Mouse (Mus musculus) heart, postnatal 14 days (tissue): ENCODE measurements at regions not wholly inside any gene's neighbourhood (a gene's known extent, or its start where the extent isn't known, plus 50 kb on each side); places are given as distances from the start of the nearest gene placed in this dataset.
A peak's percentile ranks its signal among the peaks of the same experiment; 100 is the strongest.

ENCODE experiments used
- DNase-seq, 2 experiments: peaks; one replicate each; pipeline ENCODE4 v3.0.0; 2021 to 2022
- intact Hi-C: fragments of 180-260 bp; cut with DNase I; formaldehyde crosslinking; loops from one replicate; pipeline ENCODE4 v1.15.1; 2025

GRCm38 (mm10) chr1:81904056-81904455 is 328.9 kb upstream of the Gm9747 start:
- no peak for DNase-seq
- intact Hi-C loops: no loop called here

GRCm38 (mm10) chr1:81912607-81913006 is 320.3 kb upstream of the Gm9747 start:
- intact Hi-C loops: no loop called here
- no peak for DNase-seq

- intact Hi-C loops: no loop called here
- DNase-seq: no peak
Observed at GRCm38 (mm10) chr1:81913561-81913964, 319.3 kb upstream of the Gm9747 start.

GRCm38 (mm10) chr1:81916840-81917239 is 316.1 kb upstream of the Gm9747 start:
- no peak for DNase-seq
- intact Hi-C loops: no loop called here

- intact Hi-C loops: no loop called here
- peak in 1 of 2 experiments; percentile 13 for DNase-seq
Observed at GRCm38 (mm10) chr1:81927721-81928120, 305.2 kb upstream of the Gm9747 start.

GRCm38 (mm10) chr1:81933064-81933463 is 299.8 kb upstream of the Gm9747 start:
- intact Hi-C loops: no loop called here
- no peak for DNase-seq

GRCm38 (mm10) chr1:81945236-81945635 is 287.7 kb upstream of the Gm9747 start:
- intact Hi-C loops: no loop called here
- no peak for DNase-seq

- intact Hi-C loops: no loop called here
- DNase-seq: no peak
Observed at GRCm38 (mm10) chr1:81950140-81950550, 282.8 kb upstream of the Gm9747 start.

GRCm38 (mm10) chr1:81950853-81951252 is 282.1 kb upstream of the Gm9747 start:
- DNase-seq: no peak
- intact Hi-C loops: no loop called here

GRCm38 (mm10) chr1:81951493-81952011 is 281.4 kb upstream of the Gm9747 start:
- intact Hi-C loops: no loop called here

GRCm38 (mm10) chr1:81952095-81952494 is 280.8 kb upstream of the Gm9747 start:
- DNase-seq: no peak
- intact Hi-C loops: no loop called here

More at GRCm38 (mm10) chr1:81951493-81952011, 281.4 kb upstream of the Gm9747 start:
- DNase-seq: no peak

GRCm38 (mm10) chr1:81954507-81954906 is 278.4 kb upstream of the Gm9747 start:
- intact Hi-C loops: no loop called here
- DNase-seq: no peak

- DNase-seq: no peak
- intact Hi-C loops: no loop called here
Observed at GRCm38 (mm10) chr1:81967062-81967461, 265.9 kb upstream of the Gm9747 start.

- no peak for DNase-seq
- intact Hi-C loops: no loop called here
Observed at GRCm38 (mm10) chr1:81967746-81968295, 265.1 kb upstream of the Gm9747 start.

GRCm38 (mm10) chr1:81972575-81972974 is 260.3 kb upstream of the Gm9747 start:
- intact Hi-C loops: no loop called here

GRCm38 (mm10) chr1:81973481-81973880 is 259.4 kb upstream of the Gm9747 start:
- intact Hi-C loops: no loop called here
- no peak for DNase-seq

More at GRCm38 (mm10) chr1:81972575-81972974, 260.3 kb upstream of the Gm9747 start:
- DNase-seq: no peak

- intact Hi-C loops: no loop called here
- DNase-seq: no peak
Observed at GRCm38 (mm10) chr1:82007943-82008342, 225.0 kb upstream of the Gm9747 start.

- intact Hi-C loops: no loop called here
- no peak for DNase-seq
Observed at GRCm38 (mm10) chr1:82008805-82009204, 224.1 kb upstream of the Gm9747 start.

GRCm38 (mm10) chr1:82010995-82011394 is 221.9 kb upstream of the Gm9747 start:
- intact Hi-C loops: loop anchor here (10.0 kb wide), 1 partner anchor 274 kb away; no protein-coding TSS in a partner anchor
- no peak for DNase-seq

GRCm38 (mm10) chr1:82015341-82015740 is 217.6 kb upstream of the Gm9747 start:
- DNase-seq: peak in 1 of 2 experiments; percentile 8
- intact Hi-C loops: loop anchor here (10.0 kb wide), 1 partner anchor 269 kb away; no protein-coding TSS in a partner anchor

GRCm38 (mm10) chr1:82018701-82019404 is 214.1 kb upstream of the Gm9747 start:
- intact Hi-C loops: loop anchor here (10.0 kb wide), 1 partner anchor 266 kb away; no protein-coding TSS in a partner anchor
- no peak for DNase-seq

GRCm38 (mm10) chr1:82027761-82028160 is 205.2 kb upstream of the Gm9747 start:
- intact Hi-C loops: no loop called here

More at GRCm38 (mm10) chr1:82027761-82028160, 205.2 kb upstream of the Gm9747 start:
- DNase-seq: no peak
